Mouse (Mus musculus) T-helper 1 cell (primary cell): ENCODE measurements at regions not wholly inside any gene's neighbourhood (a gene's known extent, or its start where the extent isn't known, plus 50 kb on each side); places are given as distances from the start of the nearest gene placed in this dataset.

Experiments used
- in situ Hi-C: fragments of 300-600 bp; cut with MboI, MseI; formaldehyde crosslinking; loops from one replicate; pipeline ENCODE4 v1.15.1; 2025; ENCODE audit warnings: high pct_unique_total_duplicates

DNA sequence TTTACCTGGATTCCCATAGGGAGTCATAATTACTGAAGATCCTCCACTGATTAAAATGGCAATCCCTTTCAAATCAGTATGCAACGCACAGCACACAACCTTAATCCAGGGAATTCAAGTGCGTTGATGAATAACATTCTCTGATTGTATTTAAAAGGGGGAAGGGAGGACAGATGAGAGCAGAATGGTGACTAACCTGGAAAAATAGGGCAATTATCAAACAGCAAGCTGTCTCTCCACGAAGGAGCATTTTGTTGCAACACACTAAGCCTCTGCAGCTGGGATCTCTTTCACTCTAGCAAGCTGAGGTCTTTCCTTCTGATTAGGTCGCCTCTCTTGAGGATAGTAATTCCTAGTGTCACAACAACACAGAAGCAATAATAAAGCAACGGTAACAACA, 501.5 kb downstream of the Tusc1 start:
- in situ Hi-C loops: loop anchor here (10.0 kb wide), 1 partner anchor 1231 kb away; no protein-coding TSS in a partner anchor

DNA sequence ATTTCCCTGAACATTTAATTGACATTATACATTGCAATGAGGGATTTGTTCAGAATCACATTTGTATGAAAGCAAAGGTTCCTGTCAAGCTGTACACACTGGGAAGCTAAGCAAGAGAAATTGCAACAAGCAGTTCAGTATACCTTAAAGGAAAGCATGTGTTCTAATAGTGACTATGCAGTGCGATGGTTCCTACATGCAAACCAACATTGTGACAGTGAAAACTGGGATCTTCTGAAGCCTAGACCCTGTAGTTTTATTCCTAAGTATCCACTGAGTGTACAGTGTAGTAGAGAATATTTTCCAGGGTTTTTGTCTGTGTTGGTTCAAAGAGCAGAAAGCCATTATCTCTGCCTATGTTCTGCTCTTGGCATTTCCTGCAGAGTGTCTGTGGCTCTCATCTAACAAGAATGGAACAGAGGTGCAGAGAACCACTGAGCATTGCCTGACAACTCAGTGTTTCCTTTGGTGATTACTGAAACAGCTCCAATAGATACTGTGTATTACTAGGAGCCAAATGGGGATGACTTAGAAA, 504.1 kb downstream of the Tusc1 start:
- in situ Hi-C loops: loop anchor here (10.0 kb wide), 1 partner anchor 1234 kb away; no protein-coding TSS in a partner anchor

DNA sequence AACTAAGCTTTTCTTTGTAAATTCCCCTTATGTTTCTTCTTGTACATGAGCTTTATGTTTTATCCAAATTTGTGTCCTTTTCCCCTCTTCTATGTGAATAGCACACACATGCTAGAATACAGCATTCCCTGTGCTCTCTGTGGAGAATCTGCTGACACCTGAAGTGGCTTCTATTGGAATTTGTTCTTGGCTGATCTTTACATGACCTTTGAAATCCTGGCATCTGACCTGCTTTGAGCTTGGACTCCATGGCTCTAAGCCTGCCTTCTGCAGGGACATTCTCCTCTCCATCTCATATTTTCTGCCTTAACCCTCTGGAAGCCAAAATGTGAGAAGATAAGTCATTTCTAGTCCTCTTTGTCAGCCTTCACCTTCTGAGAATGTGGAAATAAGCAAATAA, 507.5 kb downstream of the Tusc1 start:
- in situ Hi-C loops: no loop called here

DNA sequence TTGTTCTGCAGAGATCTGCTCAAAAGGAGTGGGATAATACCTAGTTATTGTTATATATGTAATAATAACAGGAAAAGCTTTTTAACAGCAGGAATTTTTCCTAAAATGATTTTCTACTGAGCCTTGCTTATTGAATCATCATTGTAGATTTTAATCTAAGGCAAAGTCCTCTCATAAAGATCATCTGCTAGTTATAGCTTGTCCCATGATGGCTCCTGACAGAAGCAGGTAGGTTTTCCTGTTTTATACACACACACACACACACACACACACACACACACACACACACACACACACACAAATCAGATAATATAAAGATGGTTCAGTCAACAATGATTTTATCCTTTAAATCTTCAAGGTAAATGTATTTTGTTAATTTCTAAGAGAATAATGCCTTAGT, 507.9 kb downstream of the Tusc1 start:
- in situ Hi-C loops: no loop called here

DNA sequence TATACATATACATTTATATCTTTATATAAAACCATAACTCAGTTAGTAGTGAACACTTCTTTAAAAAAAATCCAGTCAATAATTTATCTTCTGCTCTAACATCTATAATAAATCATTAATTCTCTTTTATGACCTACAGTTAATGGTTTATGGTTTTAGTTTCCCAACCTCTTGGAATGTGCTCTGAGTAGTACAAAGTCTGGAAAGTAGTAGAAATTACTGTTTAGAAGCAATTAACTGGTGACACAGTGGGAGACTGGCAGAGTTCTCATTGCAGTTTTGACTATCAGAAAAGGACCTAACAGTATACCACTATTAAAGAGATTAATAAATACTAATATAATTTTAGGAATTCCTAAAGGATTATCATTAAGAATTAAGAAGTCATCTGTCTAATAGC, 508.3 kb downstream of the Tusc1 start:
- in situ Hi-C loops: no loop called here

DNA sequence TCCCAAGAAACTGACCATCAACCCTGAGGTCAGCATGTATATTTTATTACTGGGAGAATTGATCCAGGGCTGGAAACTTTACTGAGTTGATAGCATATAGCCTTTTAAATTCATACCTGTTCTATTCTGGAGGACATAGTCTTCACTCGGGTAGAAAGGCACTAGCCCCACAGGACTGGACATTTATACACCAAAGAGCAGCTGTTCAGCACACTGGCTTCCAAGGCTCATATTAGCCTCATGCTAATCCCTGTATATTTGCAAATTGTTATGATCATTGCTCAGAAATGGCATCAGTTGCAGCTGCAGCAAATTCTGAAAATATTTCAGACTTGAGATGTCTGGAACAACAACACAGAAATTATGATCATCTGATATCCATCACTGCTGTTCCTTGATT, 547.2 kb downstream of the Tusc1 start:
- in situ Hi-C loops: no loop called here

DNA sequence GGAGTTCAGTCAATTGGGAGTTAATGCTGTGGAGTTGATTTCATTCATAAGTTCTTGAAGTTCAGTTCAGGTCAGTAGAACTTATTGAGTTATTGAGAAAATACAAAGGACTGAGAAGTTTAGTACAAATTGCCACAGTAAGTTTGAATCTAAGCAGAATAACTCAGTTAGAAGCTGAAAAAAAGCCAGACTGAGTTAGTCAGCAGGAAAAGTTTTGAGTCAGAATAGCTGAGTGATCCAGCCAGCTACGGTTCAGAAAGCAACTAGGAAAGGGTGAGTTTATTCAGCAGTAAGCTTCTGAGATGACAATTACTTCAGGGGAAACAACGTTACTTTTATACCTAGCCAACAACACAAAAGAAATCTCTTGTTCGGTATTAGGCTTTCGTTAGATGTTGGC, 557.2 kb downstream of the Tusc1 start:
- in situ Hi-C loops: no loop called here

DNA sequence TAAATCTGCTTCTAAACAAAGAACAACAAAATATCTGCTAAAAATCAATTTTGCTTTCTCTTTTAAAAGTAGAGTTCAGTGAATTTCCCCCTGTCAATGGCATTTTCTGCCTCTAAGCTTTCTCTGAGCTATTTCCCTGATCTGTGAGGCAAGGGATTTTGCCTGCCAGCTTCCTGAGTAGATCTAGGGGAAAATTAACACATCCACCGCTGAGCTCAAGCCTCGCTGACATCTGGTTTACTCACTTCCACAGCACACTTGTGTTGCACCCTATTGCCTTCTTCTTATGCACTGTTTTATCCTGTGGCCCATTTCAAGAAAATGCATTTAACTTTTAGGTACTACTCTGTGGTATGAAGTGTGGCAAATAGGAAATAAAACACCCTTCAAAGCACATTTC, 556.5 kb upstream of the Gm12666 start:
- in situ Hi-C loops: no loop called here

DNA sequence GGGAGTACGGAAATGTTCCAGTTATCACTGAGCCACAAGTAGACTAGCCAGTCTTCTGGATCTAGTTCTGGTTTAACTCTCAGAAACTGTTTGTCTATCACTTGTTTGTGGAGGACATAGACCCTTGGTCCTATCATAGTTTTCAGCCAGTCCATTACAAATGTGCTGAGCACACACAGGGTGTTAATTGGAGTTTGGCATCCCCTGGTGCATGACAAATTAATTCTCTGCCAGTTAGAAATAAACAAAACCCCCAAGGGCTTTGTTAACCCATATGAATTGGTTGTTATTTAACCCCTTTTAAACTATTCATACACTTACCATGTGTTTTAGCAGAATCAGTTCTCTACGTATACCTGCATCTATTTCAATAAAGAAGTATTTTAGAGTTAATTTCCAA, 554.7 kb upstream of the Gm12666 start:
- in situ Hi-C loops: no loop called here

DNA sequence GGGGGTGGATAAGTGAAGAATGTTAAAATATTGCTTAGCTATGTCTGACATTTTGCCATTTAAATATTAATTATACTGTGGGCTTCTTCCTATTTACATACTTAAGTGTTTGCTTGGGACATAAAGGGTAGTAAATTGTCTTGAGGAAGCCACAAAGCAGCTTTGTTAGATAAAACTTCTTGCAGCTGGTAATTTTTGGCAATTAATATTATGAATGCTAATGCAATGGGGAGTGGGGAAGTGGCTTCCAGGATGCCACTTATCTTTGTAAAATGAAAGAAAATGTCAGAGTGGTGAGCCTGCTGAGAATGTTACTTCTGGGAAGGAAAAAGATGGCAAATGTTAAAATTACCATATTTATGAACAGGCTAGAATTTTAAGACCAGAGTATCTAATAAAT, 511.2 kb upstream of the Gm12666 start:
- in situ Hi-C loops: no loop called here
